Mouse (Mus musculus) limb, embryonic 11.5 days (tissue): ENCODE results near the gene Hcn2. TPM values are rescaled to one million over a fixed set of nuclear protein-coding genes. Genes with fewer than 3 reads are reported as not detected.
"Not testable (repeated sequence)": the region's sequence is repeated elsewhere in the genome, so short reads cannot be mapped to it uniquely, and the experiment has no call there.

Source experiments
- ATAC-seq: fragments of 200-750 bp; cut with Nextera tagmentation; 2 replicates; pipeline ENCODE4 v1.8.0; 2017; ENCODE audit warnings: low read depth; ENCODE audit not compliant: insufficient number of reproducible peaks, low FRiP score, low TSS enrichment
- DNase-seq: peaks from one replicate; pipeline ENCODE4 v3.0.0-alpha.2; 2015; ENCODE audit warnings: low spot score
- H3K27ac ChIP-seq: fragments of 300-500 bp; sonication (generic); replicated peaks from 2 replicates; pipeline ENCODE4 v1.5.1; 2014; ENCODE audit warnings: low read depth, mild to moderate bottlenecking, low read length
- H3K27me3 ChIP-seq: fragments of 300-500 bp; sonication (generic); 2 replicates; pipeline ENCODE4 v1.6.1; 2014; ENCODE audit warnings: mild to moderate bottlenecking, low read length, mixed read lengths; ENCODE audit not compliant: control insufficient read depth, insufficient read depth
- H3K36me3 ChIP-seq: fragments of 300-500 bp; sonication (generic); 2 replicates; pipeline ENCODE4 v1.6.1; 2014; ENCODE audit warnings: mild to moderate bottlenecking, low read length, moderate library complexity, mixed read lengths; ENCODE audit not compliant: control insufficient read depth, insufficient read depth
- H3K4me1 ChIP-seq: fragments of 300-500 bp; sonication (generic); 2 replicates; pipeline ENCODE4 v1.6.1; 2014; ENCODE audit warnings: low read length, mixed read lengths; ENCODE audit not compliant: control insufficient read depth, insufficient read depth
- H3K4me2 ChIP-seq: fragments of 300-500 bp; sonication (generic); 2 replicates; pipeline ENCODE4 v1.6.1; 2014; ENCODE audit warnings: low read depth, mild to moderate bottlenecking, moderate library complexity; ENCODE audit not compliant: severe bottlenecking
- H3K4me3 ChIP-seq: fragments of 300-500 bp; sonication (generic); 2 replicates; pipeline ENCODE4 v1.5.1; 2014; ENCODE audit warnings: low read depth, low read length
- H3K9ac ChIP-seq: fragments of 300-500 bp; sonication (generic); 2 replicates; pipeline ENCODE4 v1.6.1; 2014; ENCODE audit warnings: mild to moderate bottlenecking, low read length
- H3K9me3 ChIP-seq: fragments of 300-500 bp; sonication (generic); 2 replicates; pipeline ENCODE4 v1.6.1; 2016; ENCODE audit warnings: low read length; ENCODE audit not compliant: control insufficient read depth
- whole genome bisulfite sequencing: fragments of 180-500 bp; shearing (Covaris S2); extraction: QIAGEN DNeasy Blood & Tissue Kit; methylation state at CpG from one replicate; pipeline ENCODE4 v1.1.7; 2014; 5-methylcytosine and 5-hydroxymethylcytosine counted together
- polyA plus RNA-seq: library from polyadenylated mRNA; unstranded; fragments of >200 nt; fragmentation: Nextera tagmentation; extraction: Ambion mirVana; gene quantifications from 2 replicates; pipeline ENCODE4 v1.2.1, GENCODE M21; 2014

The Hcn2 gene
- polyA plus RNA-seq, 1 experiment from 2014 or later: not detected

GRCm38 (mm10) chr10:79746774-79747151 is 30.3 kb downstream of the Hcn2 start:
- H3K27ac ChIP-seq: no peak overlapping the region
- no peaks in the 10 kb centered on the region for H3K9me3 ChIP-seq
- H3K36me3 ChIP-seq: peaks cover 5% of the 10 kb centered on the region
- ATAC-seq: peak; percentile 49
- no peak overlapping the region for H3K4me3 ChIP-seq
- 25% methylated on average over 6 of the region's 6 CpGs for whole genome bisulfite sequencing
- peaks cover 3% of the 10 kb centered on the region; the same call in 1 of the 2 replicates for H3K4me1 ChIP-seq
- no peak overlapping the region for H3K9ac ChIP-seq
- DNase-seq: no peak
- no peaks in the 10 kb centered on the region for H3K27me3 ChIP-seq
- peak overlapping the region; percentile 34; the same call in 1 of the 2 replicates for H3K4me2 ChIP-seq

GRCm38 (mm10) chr10:79748496-79748895 is 32.1 kb downstream of the Hcn2 start:
- H3K9me3 ChIP-seq: no peaks in the 10 kb centered on the region
- H3K27ac ChIP-seq: no peak overlapping the region
- no peak overlapping the region for H3K4me3 ChIP-seq
- H3K27me3 ChIP-seq: no peaks in the 10 kb centered on the region
- DNase-seq (no peak), ATAC-seq (no peak)
- H3K4me2 ChIP-seq: no peak overlapping the region
- 81% methylated on average over 6 of the region's 6 CpGs for WGBS
- no peaks in the 10 kb centered on the region; the same call in 1 of the 2 replicates for H3K36me3 ChIP-seq
- H3K4me1 ChIP-seq: peaks cover 3% of the 10 kb centered on the region; the same call in 1 of the 2 replicates
- H3K9ac ChIP-seq: no peak overlapping the region

GRCm38 (mm10) chr10:79754856-79755516 is 38.6 kb downstream of the Hcn2 start, which contains the start of gene Fgf22:
Gene Fgf22, plus strand, starts transcription at chr10:79755076.
- Histone ChIP-seq H3K27me3 (no peaks in the 10 kb centered on the region), H3K4me2 (peak within 1 kb of the TSS; percentile 62), H3K9me3 (no peaks in the 10 kb centered on the region), H3K4me3 (peak within 1 kb of the TSS; percentile 21), H3K27ac (no peak within 1 kb of the TSS; the same call in 1 of the 2 replicates), H3K4me1 (peaks cover 8% of the 10 kb centered on the region; the same call in 1 of the 2 replicates), H3K36me3 (peaks cover 19% of the 10 kb centered on the region), H3K9ac (peak within 1 kb of the TSS; percentile 23; the same call in 1 of the 2 replicates)
- WGBS: under 1% methylated on average over 36 of the region's 36 CpGs
- ATAC-seq (peak; percentile 69; the same call in 1 of the 2 replicates), DNase-seq (peak; percentile 80)

GRCm38 (mm10) chr10:79755854-79756253 is 39.4 kb downstream of the Hcn2 start:
- H3K4me1 ChIP-seq: peaks cover 8% of the 10 kb centered on the region; the same call in 1 of the 2 replicates
- WGBS: 76% methylated on average over 3 of the region's 3 CpGs
- ATAC-seq (no peak), DNase-seq (no peak)
- peaks cover 23% of the 10 kb centered on the region for H3K36me3 ChIP-seq
- H3K4me3 ChIP-seq: no peak overlapping the region
- H3K4me2 ChIP-seq: no peak overlapping the region
- no peaks in the 10 kb centered on the region for H3K27me3 ChIP-seq
- no peak overlapping the region for H3K9ac ChIP-seq
- H3K27ac ChIP-seq: no peak overlapping the region
- no peaks in the 10 kb centered on the region for H3K9me3 ChIP-seq

DNA sequence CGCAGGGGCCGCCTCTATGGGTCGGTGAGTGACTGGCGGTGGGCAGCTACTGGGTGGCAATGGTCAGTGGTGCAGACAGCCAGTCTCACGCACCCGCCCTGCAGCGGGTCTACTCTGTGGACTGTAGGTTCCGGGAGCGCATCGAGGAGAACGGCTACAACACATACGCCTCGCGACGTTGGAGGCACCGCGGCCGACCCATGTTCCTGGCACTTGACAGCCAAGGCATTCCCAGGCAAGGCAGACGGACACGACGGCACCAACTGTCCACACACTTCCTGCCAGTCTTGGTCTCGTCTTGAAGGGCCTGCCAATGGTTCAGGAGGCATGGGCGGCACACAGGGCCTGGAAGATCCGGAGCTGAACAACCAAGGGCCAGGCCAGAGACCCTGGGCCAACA is 40.2 kb downstream of the Hcn2 start:
- Histone ChIP-seq H3K4me1 (peaks cover 8% of the 10 kb centered on the region; the same call in 1 of the 2 replicates), H3K27me3 (no peaks in the 10 kb centered on the region), H3K27ac (no peak overlapping the region), H3K4me2 (no peak overlapping the region), H3K4me3 (no peak overlapping the region), H3K36me3 (peaks cover 31% of the 10 kb centered on the region), H3K9ac (no peak overlapping the region), H3K9me3 (no peaks in the 10 kb centered on the region)
- no peak for ATAC-seq
- 93% methylated on average over 24 of the region's 24 CpGs for WGBS
- DNase-seq: no peak

DNA sequence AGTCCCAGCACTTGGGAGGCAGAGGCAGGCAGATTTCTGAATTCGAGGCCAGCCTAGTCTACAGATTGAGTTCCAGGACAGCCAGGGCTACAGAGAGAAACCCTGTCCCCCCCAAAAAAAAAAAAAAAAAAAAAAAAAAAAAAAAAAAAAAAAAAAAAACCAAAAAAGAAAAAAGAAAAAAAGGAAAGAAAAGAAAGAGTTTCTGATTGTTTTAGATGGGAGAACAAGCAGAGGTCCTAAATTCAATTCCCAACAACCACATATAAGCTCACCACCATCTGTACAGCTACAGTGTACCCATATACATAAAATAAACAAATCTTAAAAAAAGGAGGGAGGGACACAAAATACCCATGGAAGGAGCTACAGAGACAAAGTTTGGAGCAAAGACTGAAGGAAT is 43.2 kb downstream of the Hcn2 start:
- H3K27ac ChIP-seq, H3K4me1 ChIP-seq, ATAC-seq, DNase-seq, H3K4me3 ChIP-seq, H3K27me3 ChIP-seq, H3K9me3 ChIP-seq, H3K9ac ChIP-seq, H3K4me2 ChIP-seq: not testable (repeated sequence)
- 90% methylated on average over 1 of the region's 1 CpGs for WGBS
- H3K36me3 ChIP-seq: peaks cover 43% of the 10 kb centered on the region

DNA sequence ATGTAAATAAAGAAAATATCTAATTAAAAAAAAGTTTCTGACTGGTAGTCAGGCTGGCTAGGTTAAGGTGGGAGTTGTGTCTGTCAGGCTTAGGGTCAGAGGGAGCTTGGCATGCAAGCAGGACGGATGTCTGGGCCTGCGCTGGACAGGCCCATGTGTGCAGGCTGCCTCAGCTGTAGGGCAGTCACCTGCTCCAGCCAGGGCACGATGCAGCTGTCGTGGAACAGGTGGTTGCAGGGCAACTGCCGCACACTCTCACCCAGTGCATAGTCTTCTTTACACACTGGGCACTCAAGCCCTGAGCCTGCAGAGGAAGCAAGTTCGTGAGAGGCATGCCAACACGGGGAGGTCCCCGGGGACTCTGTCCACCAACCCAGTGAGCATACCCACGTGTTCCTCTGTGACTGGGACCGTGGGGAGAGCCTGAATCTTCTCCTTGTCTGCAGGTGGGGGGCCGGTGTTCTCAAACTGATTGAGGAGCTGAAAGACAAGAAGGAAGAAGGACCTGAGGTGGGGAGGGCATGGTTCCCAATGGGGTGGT is 44.2 kb downstream of the Hcn2 start:
- Histone ChIP-seq H3K9ac (no peak overlapping the region), H3K4me2 (no peak overlapping the region), H3K36me3 (peaks cover 43% of the 10 kb centered on the region), H3K27me3 (no peaks in the 10 kb centered on the region), H3K4me1 (peaks cover 7% of the 10 kb centered on the region), H3K4me3 (no peak overlapping the region), H3K9me3 (no peaks in the 10 kb centered on the region), H3K27ac (no peak overlapping the region)
- DNase-seq: no peak
- no peak for ATAC-seq
- WGBS: 94% methylated on average over 11 of the region's 11 CpGs

DNA sequence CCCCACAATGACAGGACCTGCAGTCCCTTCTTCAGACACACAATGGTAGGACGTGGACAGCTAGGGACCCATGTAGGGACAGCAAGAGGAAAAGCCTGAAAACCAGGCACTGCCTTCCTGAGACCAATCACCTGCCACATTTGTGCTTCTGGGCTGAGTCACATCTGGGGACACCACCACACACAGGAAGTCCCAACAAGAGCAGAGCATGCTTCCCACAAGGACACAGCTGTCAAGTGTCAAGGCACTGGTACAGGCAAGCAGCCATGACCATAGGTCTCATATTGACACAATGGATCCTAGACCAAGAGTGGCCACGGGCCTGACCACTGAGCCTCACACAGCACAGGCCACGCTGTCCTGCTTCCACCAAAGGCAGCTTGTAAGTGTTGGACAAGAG is 46.4 kb downstream of the Hcn2 start:
- no peak overlapping the region for H3K4me3 ChIP-seq
- DNase-seq (no peak), ATAC-seq (no peak)
- WGBS: 89% methylated on average over 3 of the region's 3 CpGs
- H3K9me3 ChIP-seq: no peaks in the 10 kb centered on the region
- no peak overlapping the region for H3K27ac ChIP-seq
- no peak overlapping the region for H3K9ac ChIP-seq
- H3K27me3 ChIP-seq: no peaks in the 10 kb centered on the region
- H3K4me2 ChIP-seq: no peak overlapping the region
- peaks cover 12% of the 10 kb centered on the region for H3K4me1 ChIP-seq
- peaks cover 35% of the 10 kb centered on the region for H3K36me3 ChIP-seq
